Mouse (Mus musculus) cortical plate, adult 2 months (tissue): ENCODE data around the gene Lrrc42. TPM values are rescaled to one million over a fixed set of nuclear protein-coding genes. Genes with fewer than 3 reads are reported as not detected.
A peak's percentile ranks its signal among the peaks of the same experiment; 100 is the strongest.

Experiments used
- H3K27ac ChIP-seq: fragments of 200-500 bp; 2 replicates; pipeline ENCODE4 v1.5.1; 2012; ENCODE audit warnings: low read length, control low read depth, inconsistent platforms; ENCODE audit not compliant: insufficient read depth
- H3K4me1 ChIP-seq: fragments of 200-500 bp; 2 replicates; pipeline ENCODE4 v1.6.1; 2011; ENCODE audit warnings: low read length; ENCODE audit not compliant: control insufficient read depth, insufficient read depth
- H3K4me3 ChIP-seq: fragments of 200-500 bp; 2 replicates; pipeline ENCODE4 v1.5.1; 2011; ENCODE audit warnings: mild to moderate bottlenecking, low read length, control low read depth; ENCODE audit not compliant: insufficient read depth
- CTCF ChIP-seq: fragments of 200-500 bp; IDR thresholded peaks from 2 replicates; pipeline ENCODE4 v1.5.1; 2011; ENCODE audit warnings: mild to moderate bottlenecking, control low read depth, low read length; ENCODE audit not compliant: insufficient read depth; ENCODE audit errors: extremely low read depth
- POLR2A ChIP-seq: fragments of 200-500 bp; IDR thresholded peaks from 2 replicates; pipeline ENCODE4 v1.6.1; 2011; ENCODE audit warnings: mild to moderate bottlenecking, low read length, control low read depth; ENCODE audit not compliant: insufficient read depth; ENCODE audit errors: extremely low read depth
- polyA plus RNA-seq: library from polyadenylated mRNA; depleted of rRNA; stranded (reverse); fragments of >200 nt; gene quantifications from 2 replicates; pipeline ENCODE4 v1.2.3, GENCODE M21; 2012

Gene Lrrc42
- polyA plus RNA-seq, 1 experiment = 18.9 TPM

DNA sequence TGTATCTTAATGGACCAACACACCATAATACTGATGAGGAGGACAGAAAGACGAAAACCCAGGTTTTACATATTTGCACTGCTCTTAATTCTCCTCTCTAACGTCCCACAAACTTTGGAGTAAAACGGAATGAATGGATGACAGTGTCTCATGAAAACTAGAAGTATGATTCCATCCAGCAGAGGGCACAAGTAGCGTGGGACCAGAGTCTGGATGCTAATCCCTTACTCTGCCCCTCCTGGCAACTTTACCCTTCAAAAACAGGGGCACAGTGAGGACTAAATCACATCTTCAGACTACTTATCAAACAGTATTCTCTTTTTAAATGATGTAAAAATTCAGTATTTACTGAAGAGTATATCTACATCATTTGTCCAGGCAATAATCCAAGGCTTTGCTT, 2.8 kb downstream of the Lrrc42 start:
- TF ChIP-seq CTCF = peak; percentile 68
- no peak for TF ChIP-seq POLR2A
- H3K4me3 ChIP-seq = no peak overlapping the region
- H3K27ac ChIP-seq = no peak overlapping the region
- peaks cover 8% of the 10 kb centered on the region for H3K4me1 ChIP-seq

DNA sequence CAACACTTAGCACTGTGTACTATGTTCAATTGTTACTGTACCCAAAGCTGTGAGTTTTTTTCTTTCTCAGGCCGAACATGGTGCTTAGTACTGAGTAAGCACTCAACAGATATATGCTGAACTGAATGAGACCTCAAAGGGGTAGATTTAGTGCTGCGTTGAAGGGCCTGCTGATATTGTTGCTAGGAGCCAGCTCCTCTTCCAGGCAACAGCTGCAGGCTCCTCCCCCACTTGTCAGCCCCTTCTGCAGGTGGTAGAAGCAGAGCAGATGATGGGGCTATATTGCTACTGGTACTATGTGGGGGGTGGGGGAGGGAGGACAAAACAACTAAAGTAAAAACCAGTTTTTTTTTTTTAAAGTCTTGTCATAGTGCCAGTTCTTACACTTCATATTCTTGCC, 3.9 kb downstream of the Lrrc42 start:
- H3K4me1 ChIP-seq = peaks cover 7% of the 10 kb centered on the region; the same call in 1 of the 2 replicates
- no peak overlapping the region for H3K27ac ChIP-seq
- no peak overlapping the region for H3K4me3 ChIP-seq
- TF ChIP-seq CTCF (no peak), POLR2A (no peak)

DNA sequence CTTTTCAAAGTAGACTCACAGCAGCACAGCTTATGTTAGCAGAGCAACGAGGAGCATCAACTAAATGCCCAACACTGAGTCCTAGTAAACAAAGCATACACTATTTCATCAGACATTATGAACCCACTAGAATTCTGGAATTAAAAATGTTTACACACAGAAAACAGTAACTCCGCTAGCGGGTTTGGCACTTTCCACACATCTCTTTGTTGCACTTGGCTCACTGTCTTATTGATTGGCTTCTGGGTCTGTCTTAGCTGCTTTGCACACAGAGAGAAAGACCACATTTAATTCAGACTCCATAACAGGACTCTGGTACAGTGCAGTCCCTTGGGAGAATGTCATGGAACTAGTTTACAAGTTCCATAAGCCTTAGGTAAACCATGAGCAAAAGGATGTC, 5.3 kb downstream of the Lrrc42 start:
- Histone ChIP-seq H3K4me1 (peaks cover 7% of the 10 kb centered on the region; the same call in 1 of the 2 replicates), H3K27ac (no peak overlapping the region), H3K4me3 (no peak overlapping the region)
- no peak for TF ChIP-seq POLR2A

DNA sequence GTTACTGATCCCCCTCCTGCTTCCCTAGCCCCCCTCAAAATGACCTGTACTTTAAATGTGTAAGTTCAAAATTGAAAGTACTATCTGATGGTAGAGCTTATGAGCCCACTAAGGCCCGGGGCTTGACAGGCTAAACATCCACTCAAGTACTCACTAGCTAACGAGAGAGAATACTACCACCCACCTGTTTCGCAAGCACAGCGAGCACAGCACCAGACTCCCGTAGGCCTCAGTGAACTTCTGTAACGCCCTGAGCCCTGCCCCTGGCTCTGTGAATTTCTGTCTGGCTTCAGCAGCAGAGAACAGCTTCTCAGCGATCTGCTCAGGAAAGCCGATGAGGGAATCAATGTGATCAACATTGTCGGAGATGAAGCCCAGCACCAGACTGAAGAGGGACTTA, 6.2 kb downstream of the Lrrc42 start:
- Histone ChIP-seq H3K4me1 (peaks cover 7% of the 10 kb centered on the region; the same call in 1 of the 2 replicates), H3K27ac (no peak overlapping the region), H3K4me3 (no peak overlapping the region)
- no peak for TF ChIP-seq POLR2A
- no peak for TF ChIP-seq CTCF

DNA sequence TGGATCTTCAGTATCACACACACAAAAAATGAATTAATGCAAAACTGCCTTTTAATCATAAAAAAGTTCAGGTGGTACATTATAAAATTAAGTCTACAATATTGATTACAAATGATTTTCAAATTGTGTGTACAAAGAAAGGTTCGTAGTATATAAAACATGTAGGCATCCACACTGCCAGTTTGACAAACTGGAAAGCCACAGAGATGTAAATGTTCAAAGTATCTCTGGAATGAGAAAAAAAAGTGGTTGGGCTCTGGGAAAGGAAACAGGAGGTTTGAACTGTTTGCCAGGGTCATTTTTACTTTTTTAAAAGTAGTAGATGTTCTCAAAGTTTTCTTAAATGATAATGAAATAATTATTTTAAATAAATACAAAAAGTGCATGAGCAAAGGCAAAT, 7.3 kb downstream of the Lrrc42 start:
- H3K4me3 ChIP-seq = no peak overlapping the region
- TF ChIP-seq CTCF (no peak), POLR2A (no peak)
- H3K27ac ChIP-seq = no peak overlapping the region
- peaks cover 7% of the 10 kb centered on the region; the same call in 1 of the 2 replicates for H3K4me1 ChIP-seq

DNA sequence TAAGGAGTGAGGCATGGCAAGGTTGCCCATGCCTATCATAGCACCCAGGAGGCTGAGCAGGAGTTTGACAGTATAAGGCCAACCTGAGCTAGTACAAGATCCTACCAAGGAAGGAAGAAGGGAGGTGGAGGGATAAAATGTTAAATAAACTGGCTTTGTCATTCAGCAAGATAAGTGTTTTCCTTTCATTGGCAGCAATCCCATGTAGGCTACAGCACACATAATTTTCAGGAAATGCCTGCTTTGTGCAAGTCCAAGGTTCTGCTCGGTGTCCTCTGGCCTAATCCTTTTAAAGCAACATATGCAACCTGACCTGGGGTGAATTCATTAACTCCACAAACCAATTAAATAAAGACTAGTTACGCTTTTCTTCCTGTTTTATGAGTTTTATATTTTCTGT, 8.0 kb downstream of the Lrrc42 start:
- TF ChIP-seq POLR2A = no peak
- TF ChIP-seq CTCF = no peak
- H3K27ac ChIP-seq = no peak overlapping the region
- no peak overlapping the region for H3K4me3 ChIP-seq
- H3K4me1 ChIP-seq = peaks cover 7% of the 10 kb centered on the region; the same call in 1 of the 2 replicates

DNA sequence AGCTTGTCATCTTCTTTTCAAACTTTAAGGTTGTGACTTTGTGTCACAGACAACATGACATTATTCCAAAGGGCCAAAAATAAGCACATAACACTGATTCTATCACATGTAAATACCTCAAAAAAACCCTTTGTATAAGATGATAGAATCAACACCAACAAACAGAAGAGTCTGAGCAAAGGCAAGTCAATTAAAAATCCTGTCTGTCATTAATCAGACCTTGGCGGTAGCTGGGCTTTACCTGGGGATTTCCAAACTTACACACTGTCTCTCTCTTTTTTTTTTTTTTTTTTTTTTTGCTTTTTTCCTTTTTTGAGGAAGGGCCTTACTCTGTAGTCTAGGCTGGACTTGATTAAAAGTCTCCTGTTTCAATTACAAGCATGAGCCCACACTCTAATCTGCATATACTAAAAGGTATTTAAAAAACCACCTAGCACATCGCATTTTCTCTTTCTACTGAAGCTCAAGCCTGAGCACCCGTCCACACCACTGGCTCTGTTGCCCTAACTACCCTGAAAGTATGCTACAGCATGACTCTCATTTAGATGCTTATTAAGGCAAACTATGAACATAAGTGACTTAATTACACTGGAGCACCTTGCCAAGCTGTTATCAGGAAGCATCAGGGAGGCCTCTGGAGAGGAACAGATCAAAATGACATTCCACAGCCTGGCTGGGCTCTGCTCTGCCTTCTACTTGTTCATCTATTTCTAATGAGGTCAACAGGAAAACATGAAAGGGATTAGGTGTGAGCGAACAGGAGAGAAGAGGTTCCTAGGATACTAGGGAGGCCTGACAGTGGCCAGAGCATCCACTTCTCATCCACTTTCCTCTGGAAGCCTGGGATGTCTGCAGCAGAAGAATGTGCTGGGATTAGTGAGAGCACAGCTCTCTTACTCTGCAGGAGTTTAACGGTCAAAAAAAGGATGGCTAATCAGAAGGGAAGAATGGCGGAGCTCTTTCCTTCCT, 9.7 kb downstream of the Lrrc42 start:
- no peak overlapping the region for H3K27ac ChIP-seq

DNA sequence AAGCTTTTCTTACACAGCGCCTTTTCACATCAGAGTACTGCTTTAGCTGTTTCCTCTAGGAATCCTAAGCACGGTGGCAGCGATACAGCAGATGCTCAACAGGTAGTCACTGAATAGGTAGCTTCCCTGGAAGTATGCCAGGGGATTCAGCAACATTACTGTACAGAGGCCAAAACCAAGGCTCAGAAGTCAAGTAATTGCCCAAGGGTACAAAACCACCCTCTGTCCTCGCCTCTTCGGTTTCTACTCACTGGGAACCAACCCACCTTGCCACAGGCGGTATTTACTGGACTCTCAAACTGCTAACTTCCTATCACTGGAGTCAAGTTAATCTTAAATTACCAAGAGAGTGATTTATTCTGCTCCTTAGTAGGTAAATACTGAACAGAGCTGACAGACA, 13.1 kb downstream of the Lrrc42 start:
- Histone ChIP-seq H3K4me3 (no peak overlapping the region), H3K27ac (no peak overlapping the region), H3K4me1 (no peaks in the 10 kb centered on the region; the same call in 1 of the 2 replicates)
- TF ChIP-seq CTCF = no peak
- no peak for TF ChIP-seq POLR2A

More for the DNA sequence above, 9.7 kb downstream of the Lrrc42 start:
- no peak for TF ChIP-seq CTCF
- TF ChIP-seq POLR2A = no peak
- H3K4me3 ChIP-seq = no peak overlapping the region
- H3K4me1 ChIP-seq = peaks cover 3% of the 10 kb centered on the region; the same call in 1 of the 2 replicates

DNA sequence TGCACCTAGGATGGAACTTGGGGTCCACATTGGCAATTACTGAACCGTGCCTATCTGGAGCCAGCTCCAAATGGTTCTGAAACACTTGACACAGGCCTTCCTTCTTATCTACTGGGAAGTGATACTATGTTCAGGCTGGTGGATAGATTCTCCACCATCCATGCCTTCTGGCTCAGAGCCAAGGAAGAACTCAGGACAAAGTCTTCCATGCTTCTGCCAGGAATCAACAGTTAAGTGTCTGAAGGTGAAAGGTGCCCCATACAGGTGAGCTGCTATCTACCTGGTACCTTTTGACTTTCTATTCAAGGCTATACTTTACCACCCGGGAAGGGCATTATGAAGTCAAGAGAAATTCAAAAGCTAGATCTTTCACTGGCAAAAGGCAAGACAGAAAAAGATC, 15.1 kb downstream of the Lrrc42 start:
- H3K4me3 ChIP-seq = no peak overlapping the region
- H3K4me1 ChIP-seq = no peaks in the 10 kb centered on the region
- no peak overlapping the region for H3K27ac ChIP-seq
- TF ChIP-seq CTCF = no peak
- no peak for TF ChIP-seq POLR2A

DNA sequence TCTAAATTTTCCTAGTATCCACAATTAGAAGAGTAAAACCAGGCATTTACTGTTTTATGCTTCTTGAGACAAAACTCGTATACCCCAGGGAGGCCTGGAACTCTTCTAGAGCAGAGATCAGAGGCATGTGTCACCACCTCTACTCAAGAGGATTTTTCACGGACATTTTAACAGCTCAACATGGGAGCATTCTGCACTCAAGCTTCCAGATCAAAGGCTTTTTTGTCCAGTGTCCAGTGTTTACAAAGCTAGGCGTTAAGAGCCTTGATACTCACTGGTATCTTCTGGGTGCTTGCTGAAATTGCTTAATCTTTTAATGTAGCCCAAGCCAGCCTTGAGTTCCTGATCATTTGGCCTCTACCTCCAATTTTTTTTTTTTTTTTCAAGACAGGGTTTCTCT, 21.1 kb downstream of the Lrrc42 start:
- TF ChIP-seq CTCF = no peak
- TF ChIP-seq POLR2A = no peak
- no peak overlapping the region for H3K27ac ChIP-seq
- no peaks in the 10 kb centered on the region for H3K4me1 ChIP-seq
- no peak overlapping the region for H3K4me3 ChIP-seq
